In genomic region chr16:49550231-49550630, GRCm38 (mm10) we compare ENCODE assay signal across 15 mouse cellular contexts.
DNase-seq lines count a peak whose midpoint lies in the region; ATAC-seq lines count a peak whose summit lies in the region.
"Had no signal": no experiment of that assay in that cellular context is flagged by ENCODE, and none has a peak within 500 bp of the region (broad histone marks: within the 10 kb centered on the region; RNA-seq: fewer than 3 reads in every experiment).

No protein-coding gene starts in this region.

- ATAC-seq in frontal cortex, adult (ENCODE audit: low TSS enrichment): peak; percentile 69
- ATAC-seq: forebrain, embryonic 14.5 days; hindbrain, embryonic 16.5 days; inflammation-experienced regulatory T-cells, adult 6 months had no signal

- no peak for DNase-seq in frontal cortex, postnatal 10 days (ENCODE audit: low spot score in 2 of 2)
- DNase-seq in layer of hippocampus, adult 9-11 months: peak; percentile 42
- no peak for DNase-seq in layer of hippocampus, adult 11-12 months (ENCODE audit: low spot score)
- peak; percentile 79 for DNase-seq in Muller cell, postnatal 12 days (ENCODE audit: inconsistent ontology term)
- DNase-seq in brain, adult 2 months (ENCODE audit: low read depth, low spot score): peak; percentile 77
- no peak for DNase-seq in heart, adult 11 months
- DNase-seq: adrenal gland, adult 8-10 months; adrenal gland, postnatal 36 days; cerebellum, adult 11-12 months; cerebellum, adult 9-11 months; gastrocnemius, postnatal 14 days had no signal

Comparison
In these comparisons a context has a peak if more than half of its experiments do, and no peak if none do; other contexts are left out.
1. DNase-seq: peak in layer of hippocampus, adult 9-11 months (single experiment), Muller cell, postnatal 12 days (single experiment) and brain, adult 2 months (single experiment); none in frontal cortex, postnatal 10 days (0 of 2), layer of hippocampus, adult 11-12 months (single experiment) and heart, adult 11 months (single experiment).